Comparison of ENCODE assay signal across 12 mouse cellular contexts in the genomic region with DNA sequence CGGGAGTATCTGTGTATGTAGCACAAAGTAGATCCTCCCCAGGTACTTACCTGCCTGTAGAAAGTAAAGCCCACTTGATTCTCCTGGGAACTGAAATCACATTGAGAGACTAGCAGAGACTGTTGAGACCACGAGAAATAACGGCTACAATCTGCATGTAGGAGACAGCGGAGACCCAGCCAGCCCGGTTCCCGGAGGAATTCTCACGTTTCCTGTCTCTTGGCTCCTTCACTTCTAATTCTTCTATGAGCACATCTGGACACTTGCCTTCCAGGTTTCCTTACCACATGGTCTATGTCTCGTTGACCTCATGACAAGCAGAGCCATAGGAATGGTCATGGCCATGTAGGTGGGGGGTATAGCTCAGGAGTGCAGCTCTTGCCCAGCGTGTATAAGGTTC. TPM values are rescaled to one million over a fixed set of nuclear protein-coding genes. Genes with fewer than 3 reads are reported as not detected.
DNase-seq lines count a peak whose midpoint lies in the region; ATAC-seq and TF ChIP-seq lines count a peak whose summit lies in the region.
"Had no signal": no experiment of that assay in that cellular context is flagged by ENCODE, and none has a peak within 500 bp of the region (broad histone marks: within the 10 kb centered on the region; RNA-seq: fewer than 3 reads in every experiment).

No protein-coding gene starts in this region.

- H3K27me3 ChIP-seq in forebrain, embryonic 14.5 days (replicated peaks; ENCODE audit: control insufficient read depth, insufficient read depth, low read length), result peaks cover 43% of the 10 kb centered on the region
- peaks cover 37% of the 10 kb centered on the region for H3K27me3 ChIP-seq in forebrain, embryonic 15.5 days
- no peaks in the 10 kb centered on the region for H3K27me3 ChIP-seq in intestine, embryonic 14.5 days (replicated peaks; ENCODE audit: control insufficient read depth, insufficient read depth, low read length)
- H3K27me3 ChIP-seq in intestine, embryonic 15.5 days (replicated peaks), result no peaks in the 10 kb centered on the region
- no peaks in the 10 kb centered on the region for H3K27me3 ChIP-seq in lung, postnatal 0 days (replicated peaks; ENCODE audit: insufficient read depth, low read length)
- H3K27me3 ChIP-seq: embryonic facial prominence, embryonic 12.5 days; limb, embryonic 15.5 days had no signal

- 0 out of 2 replicates have a peak, but pooled peaks have one; percentile 12 for ATAC-seq in forebrain, embryonic 14.5 days
- ATAC-seq in forebrain, embryonic 15.5 days (replicated peaks), result no peak
- ATAC-seq in intestine, embryonic 14.5 days (replicated peaks; ENCODE audit: low FRiP score, low TSS enrichment, low read depth), result no peak
- ATAC-seq in intestine, embryonic 15.5 days, result no peak
- no peak for ATAC-seq in lung, postnatal 0 days

- H3K4me1 ChIP-seq in forebrain, embryonic 14.5 days (ENCODE audit: control insufficient read depth, insufficient read depth, low read length), result peaks cover 3% of the 10 kb centered on the region; the same call in 1 of the 2 replicates
- peaks cover 16% of the 10 kb centered on the region for H3K4me1 ChIP-seq in forebrain, embryonic 15.5 days
- H3K4me1 ChIP-seq in intestine, embryonic 14.5 days (replicated peaks; ENCODE audit: control insufficient read depth, insufficient read depth, low read length), result peaks cover 14% of the 10 kb centered on the region
- H3K4me1 ChIP-seq in intestine, embryonic 15.5 days (replicated peaks), result peaks cover 17% of the 10 kb centered on the region
- H3K4me1 ChIP-seq in lung, postnatal 0 days (ENCODE audit: insufficient read depth, low read depth, low read length), result peaks cover 14% of the 10 kb centered on the region; the same call in 1 of the 2 replicates

- no peak for TF ChIP-seq EP300 in lung, postnatal 0 days (IDR thresholded peaks at IDR 0.05)

- WGBS in forebrain, embryonic 14.5 days, result 87% methylated on average over 9 of the region's 9 CpGs
- 81% methylated on average over 9 of the region's 9 CpGs for WGBS in forebrain, embryonic 15.5 days
- 86% methylated on average over 9 of the region's 9 CpGs for WGBS in intestine, embryonic 14.5 days
- WGBS in intestine, embryonic 15.5 days, result 75% methylated on average over 9 of the region's 9 CpGs
- 75% methylated on average over 9 of the region's 9 CpGs for WGBS in lung, postnatal 0 days

- no peak overlapping the region for H3K4me3 ChIP-seq in forebrain, embryonic 14.5 days (ENCODE audit: low read depth, low read length)
- H3K4me3 ChIP-seq in forebrain, embryonic 15.5 days, result no peak overlapping the region
- no peak overlapping the region for H3K4me3 ChIP-seq in intestine, embryonic 14.5 days (ENCODE audit: low read depth, low read length)
- H3K4me3 ChIP-seq in intestine, embryonic 15.5 days (replicated peaks), result no peak overlapping the region
- H3K4me3 ChIP-seq in lung, postnatal 0 days (ENCODE audit: low read depth, low read length), result no peak overlapping the region
- H3K4me3 ChIP-seq: embryonic facial prominence, embryonic 12.5 days; limb, embryonic 15.5 days; midbrain, embryonic 13.5 days had no signal

- no peaks in the 10 kb centered on the region for H3K9me3 ChIP-seq in forebrain, embryonic 14.5 days (replicated peaks; ENCODE audit: control insufficient read depth, low read length)
- no peaks in the 10 kb centered on the region for H3K9me3 ChIP-seq in forebrain, embryonic 15.5 days
- H3K9me3 ChIP-seq in intestine, embryonic 14.5 days (ENCODE audit: control insufficient read depth, low read length), result no peaks in the 10 kb centered on the region
- no peaks in the 10 kb centered on the region for H3K9me3 ChIP-seq in intestine, embryonic 15.5 days
- H3K9me3 ChIP-seq in lung, postnatal 0 days (ENCODE audit: low read length), result no peaks in the 10 kb centered on the region
- H3K9me3 ChIP-seq: embryonic facial prominence, embryonic 12.5 days; limb, embryonic 15.5 days; midbrain, embryonic 13.5 days had no signal

- H3K4me2 ChIP-seq in forebrain, embryonic 14.5 days (ENCODE audit: low read length), result no peak overlapping the region
- no peak overlapping the region for H3K4me2 ChIP-seq in forebrain, embryonic 15.5 days (replicated peaks)
- H3K4me2 ChIP-seq in intestine, embryonic 14.5 days (ENCODE audit: low read length), result peak overlapping the region; percentile 42; the same call in 1 of the 2 replicates
- H3K4me2 ChIP-seq in intestine, embryonic 15.5 days (replicated peaks), result no peak overlapping the region
- peak overlapping the region; percentile 32; the same call in 1 of the 2 replicates for H3K4me2 ChIP-seq in lung, postnatal 0 days (replicated peaks; ENCODE audit: low read depth, low read length)
- H3K4me2 ChIP-seq: embryonic facial prominence, embryonic 12.5 days had no signal

- DNase-seq in forebrain, embryonic 14.5 days (ENCODE audit: low spot score), result no peak
- no peak for DNase-seq in intestine, embryonic 14.5 days (ENCODE audit: low spot score)
- DNase-seq in lung, postnatal 0 days (ENCODE audit: low spot score), result no peak
- no peak for DNase-seq in lung, postnatal 4 days
- no peak for DNase-seq in cerebellum, adult 11 months
- DNase-seq in urinary bladder, postnatal 36 days (ENCODE audit: low spot score in 2 of 2), result no peak
- DNase-seq: spleen, adult 18-20 months had no signal

- TF ChIP-seq CTCF in lung, postnatal 0 days (IDR thresholded peaks at IDR 0.05), result no peak

- no peaks in the 10 kb centered on the region for H3K36me3 ChIP-seq in forebrain, embryonic 14.5 days (ENCODE audit: control insufficient read depth, insufficient read depth, low read length)
- no peaks in the 10 kb centered on the region for H3K36me3 ChIP-seq in forebrain, embryonic 15.5 days
- H3K36me3 ChIP-seq in intestine, embryonic 14.5 days (ENCODE audit: control insufficient read depth, insufficient read depth, low read length), result no peaks in the 10 kb centered on the region
- no peaks in the 10 kb centered on the region for H3K36me3 ChIP-seq in intestine, embryonic 15.5 days
- no peaks in the 10 kb centered on the region for H3K36me3 ChIP-seq in lung, postnatal 0 days (ENCODE audit: insufficient read depth, low read length)
- H3K36me3 ChIP-seq: embryonic facial prominence, embryonic 12.5 days; limb, embryonic 15.5 days; midbrain, embryonic 13.5 days had no signal

- H3K27ac ChIP-seq in forebrain, embryonic 14.5 days (ENCODE audit: low read depth, low read length), result no peak overlapping the region
- H3K27ac ChIP-seq in forebrain, embryonic 15.5 days (replicated peaks), result no peak overlapping the region
- H3K27ac ChIP-seq in intestine, embryonic 14.5 days (ENCODE audit: low read depth), result peak overlapping the region; percentile 62; the same call in 1 of the 2 replicates
- H3K27ac ChIP-seq in intestine, embryonic 15.5 days, result no peak overlapping the region
- peak overlapping the region; percentile 82; the same call in 1 of the 2 replicates for H3K27ac ChIP-seq in lung, postnatal 0 days (ENCODE audit: low read length)
- H3K27ac ChIP-seq: embryonic facial prominence, embryonic 12.5 days; midbrain, embryonic 13.5 days had no signal

- no peak overlapping the region for H3K9ac ChIP-seq in forebrain, embryonic 14.5 days (ENCODE audit: low read length)
- H3K9ac ChIP-seq in forebrain, embryonic 15.5 days (replicated peaks), result no peak overlapping the region
- H3K9ac ChIP-seq in intestine, embryonic 14.5 days (ENCODE audit: low read length), result no peak overlapping the region
- no peak overlapping the region for H3K9ac ChIP-seq in intestine, embryonic 15.5 days
- no peak overlapping the region for H3K9ac ChIP-seq in lung, postnatal 0 days (replicated peaks; ENCODE audit: low read depth)
- H3K9ac ChIP-seq: embryonic facial prominence, embryonic 12.5 days; limb, embryonic 15.5 days; midbrain, embryonic 13.5 days had no signal

RNA-seq across cellular contexts. Expression of gene Hopx, which starts 0.8 kb away (rescaled TPM):
- polyA plus RNA-seq in forebrain, embryonic 14.5 days (2014; fragmentation: Nextera tagmentation; extraction: Ambion mirVana), result 2.7 and 3.4 TPM in 2 replicates
- 1.8 and 2.2 TPM in 2 replicates for polyA plus RNA-seq in forebrain, embryonic 15.5 days (2015; fragmentation: Nextera tagmentation; extraction: Ambion mirVana)
- 6.7 and 8.5 TPM in 2 replicates for polyA plus RNA-seq in intestine, embryonic 14.5 days (2014; fragmentation: Nextera tagmentation; extraction: Ambion mirVana)
- polyA plus RNA-seq in intestine, embryonic 15.5 days (2015; fragmentation: Nextera tagmentation; extraction: Ambion mirVana), result 3.5 and 3.8 TPM in 2 replicates
- 49.0 and 49.5 TPM in 2 replicates for polyA plus RNA-seq in lung, postnatal 0 days (2015; fragmentation: Nextera tagmentation; extraction: Ambion mirVana)

Comparison
In these comparisons a context has a peak if more than half of its experiments do, and no peak if none do; other contexts are left out.
1. H3K27ac ChIP-seq: peak in intestine, embryonic 14.5 days (single experiment) and lung, postnatal 0 days (single experiment); none in forebrain, embryonic 14.5 days (single experiment), forebrain, embryonic 15.5 days (single experiment) and intestine, embryonic 15.5 days (single experiment).
2. H3K4me2 ChIP-seq: peak in intestine, embryonic 14.5 days (single experiment) and lung, postnatal 0 days (single experiment); none in forebrain, embryonic 14.5 days (single experiment), forebrain, embryonic 15.5 days (single experiment) and intestine, embryonic 15.5 days (single experiment).